Mouse (Mus musculus) adrenal gland, adult 2 months (tissue): ENCODE data around the gene Gm4027. TPM values are rescaled to one million over a fixed set of nuclear protein-coding genes. Genes with fewer than 3 reads are reported as not detected.
"Not testable (repeated sequence)": the region's sequence is repeated elsewhere in the genome, so short reads cannot be mapped to it uniquely, and the experiment has no call there.

Experiments
- DNase-seq: peaks from one replicate; pipeline ENCODE4 v3.0.0; 2021
- long read RNA-seq: library from polyadenylated mRNA; stranded (forward); transcript quantifications from one replicate; pipeline ENCODE4 v2.0.0, GENCODE M21; 2021
- polyA plus RNA-seq: library from polyadenylated mRNA; depleted of rRNA; stranded (reverse); fragments of >200 nt; gene quantifications from 2 replicates; pipeline ENCODE4 v1.2.3, GENCODE M21; 2012; rRNA removed
- total RNA-seq, 2 experiments: library from RNA; stranded (reverse); gene quantifications; 2 replicates each; pipeline ENCODE4 v1.2.3; 2021

Gene Gm4027
- total RNA-seq (not detected), polyA plus RNA-seq (not detected in 2 replicates)
- long read RNA-seq = 0 reads

GRCm38 (mm10) chr12:87618569-87618968 lies at the start of gene Gm4027:
Gene Gm4027, plus strand, starts transcription at chr12:87618869.
- DNase-seq = not testable (repeated sequence)

DNA sequence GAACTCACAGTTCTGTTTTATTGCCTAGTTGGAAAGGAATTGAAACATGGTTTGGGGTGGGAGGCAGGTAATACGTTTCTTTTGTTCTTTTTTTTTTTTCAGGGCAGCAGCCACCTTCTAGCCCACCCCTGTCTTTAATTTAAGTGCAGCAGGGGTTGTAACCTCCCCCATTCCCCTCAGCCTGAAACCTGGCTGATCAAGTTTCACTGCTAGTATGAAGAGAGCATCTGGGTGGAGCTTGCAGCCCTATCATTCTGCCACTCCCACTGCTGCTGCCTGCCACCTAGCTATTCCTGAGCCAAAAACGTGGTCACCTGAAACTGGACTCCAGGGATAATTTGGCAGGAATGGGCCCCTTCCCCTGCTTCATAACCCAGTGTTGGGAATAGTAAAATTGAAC lies 17.3 kb upstream of the Gm4027 start:
- not testable (repeated sequence) for DNase-seq

DNA sequence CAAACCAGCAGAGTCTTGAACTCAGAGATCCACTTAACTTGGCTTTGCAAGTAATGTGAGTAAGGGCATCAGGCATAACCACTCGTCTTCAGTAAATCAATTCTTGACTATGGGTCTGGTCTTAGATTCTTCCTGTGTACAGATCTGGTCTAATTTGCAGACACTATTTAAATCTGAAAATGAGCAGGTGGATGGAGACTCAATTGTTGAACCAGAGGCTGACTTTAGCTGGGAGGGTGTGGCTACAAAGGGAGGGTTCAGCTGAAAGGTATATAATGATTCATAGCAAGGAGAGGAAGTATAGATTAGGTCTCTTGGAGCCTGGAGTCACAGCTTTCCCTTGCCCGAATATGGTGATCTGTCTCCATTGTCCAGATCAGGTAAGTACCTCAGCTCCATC lies 16.3 kb upstream of the Gm4027 start, which contains the start of gene Oog1:
Oog1 (plus strand) TSS at position 301 of the 400 bp plus-strand sequence.
- not testable (repeated sequence) for DNase-seq

GRCm38 (mm10) chr12:87644520-87644919 lies 25.9 kb downstream of the Gm4027 start, which contains the start of gene Gm16381:
Gene Gm16381, minus strand, starts transcription at chr12:87644620.
- not testable (repeated sequence) for DNase-seq

DNA sequence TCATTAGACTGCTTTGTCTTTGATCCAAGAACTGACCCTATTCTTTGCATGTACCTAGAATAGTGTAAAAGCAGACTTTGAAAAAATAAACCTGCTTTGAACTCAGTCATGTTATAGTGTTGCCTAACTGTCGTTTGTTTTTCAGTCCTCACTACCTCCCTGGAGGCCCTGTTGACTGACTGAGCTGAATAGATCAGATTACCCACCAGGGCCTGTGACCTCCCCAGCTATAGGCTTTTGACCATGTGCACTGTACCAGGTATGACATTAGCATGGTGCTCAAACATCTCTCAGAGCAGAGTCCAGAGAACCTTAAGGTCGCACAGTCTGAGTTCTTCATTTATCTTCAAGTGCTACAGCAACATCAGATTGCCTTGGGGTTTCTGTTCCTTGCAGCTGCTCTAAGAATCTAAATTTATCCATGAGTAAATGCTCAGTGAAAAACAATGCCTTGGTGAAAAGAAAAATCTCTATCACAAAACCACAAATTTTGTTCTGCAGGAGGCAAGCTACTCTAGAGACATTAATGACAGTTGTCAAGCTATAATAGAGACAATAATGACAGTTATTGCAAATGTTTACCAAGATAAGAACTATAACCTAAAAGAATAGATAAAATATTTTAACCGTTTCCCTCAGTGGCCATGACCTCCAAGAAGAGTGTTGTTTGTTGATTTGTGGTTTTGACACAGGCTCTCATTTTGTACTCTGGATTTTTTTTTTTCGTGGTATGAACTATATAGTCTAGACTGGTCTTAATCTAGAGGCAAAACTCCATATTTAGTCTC lies 34.4 kb downstream of the Gm4027 start:
- DNase-seq = not testable (repeated sequence)

Other genes starting within 250 kb of the Gm4027 start
- gene Sptlc2, start 230.5 kb upstream of the Gm4027 start, total RNA-seq = 100 to 1,000 TPM; 176 to 197 TPM
- gene Sptlc2, start 230.5 kb upstream of the Gm4027 start, polyA plus RNA-seq = 29.7 and 61.1 TPM in 2 replicates
- 100 to 1,000 TPM; 182 to 188 TPM for gene Slirp, start 175.0 kb upstream of the Gm4027 start, total RNA-seq
- 5.1 TPM in 2 replicates for gene Slirp, start 175.0 kb upstream of the Gm4027 start, polyA plus RNA-seq
- 10 to 100 TPM; 15.3 to 28.5 TPM for gene Alkbh1, start 174.9 kb upstream of the Gm4027 start, total RNA-seq
- 11.3 and 13.3 TPM in 2 replicates for gene Alkbh1, start 174.9 kb upstream of the Gm4027 start, polyA plus RNA-seq
- gene Snw1, start 146.6 kb upstream of the Gm4027 start, total RNA-seq = 10 to 100 TPM; 60.7 to 75.1 TPM
- 2.1 and 2.3 TPM in 2 replicates for gene Snw1, start 146.6 kb upstream of the Gm4027 start, polyA plus RNA-seq
- gene Gm5788, start 124.1 kb upstream of the Gm4027 start, total RNA-seq = not detected
- gene Gm5788, start 124.1 kb upstream of the Gm4027 start, polyA plus RNA-seq = not detected in 2 replicates
- not detected for gene Gm8300, start 104.6 kb upstream of the Gm4027 start, total RNA-seq
- gene Gm8300, start 104.6 kb upstream of the Gm4027 start, polyA plus RNA-seq = not detected in 2 replicates
- not detected for gene Oog1, start 16.2 kb upstream of the Gm4027 start, total RNA-seq
- gene Oog1, start 16.2 kb upstream of the Gm4027 start, polyA plus RNA-seq = not detected in 2 replicates
- not detected for gene Gm16381, start 25.8 kb downstream of the Gm4027 start, total RNA-seq
- gene Gm16381, start 25.8 kb downstream of the Gm4027 start, polyA plus RNA-seq = not detected in 2 replicates
- not detected for gene Gm21319, start 156.9 kb downstream of the Gm4027 start, total RNA-seq
- not detected in 2 replicates for gene Gm21319, start 156.9 kb downstream of the Gm4027 start, polyA plus RNA-seq
- gene Gm21936, start 176.6 kb downstream of the Gm4027 start, total RNA-seq = not detected
- not detected in 2 replicates for gene Gm21936, start 176.6 kb downstream of the Gm4027 start, polyA plus RNA-seq
- not detected for gene BB287469, start 197.7 kb downstream of the Gm4027 start, total RNA-seq
- not detected in 2 replicates for gene BB287469, start 197.7 kb downstream of the Gm4027 start, polyA plus RNA-seq
- gene Gm2001, start 223.5 kb downstream of the Gm4027 start, total RNA-seq = not detected
- not detected in 2 replicates for gene Gm2001, start 223.5 kb downstream of the Gm4027 start, polyA plus RNA-seq